Mouse (Mus musculus) erythroblast, embryonic 14.5 days (primary cell): Measurements from ENCODE around the gene Alk.

ENCODE experiments used
- GATA1 ChIP-seq: IDR thresholded peaks from 2 replicates; pipeline ENCODE4 v1.6.1; 2012; ENCODE audit warnings: low read length, inconsistent platforms, mixed read lengths
- TAL1 ChIP-seq: IDR thresholded peaks from 3 replicates; pipeline ENCODE4 v1.6.1; 2012; ENCODE audit warnings: low read length, inconsistent platforms, mixed read lengths

- TF ChIP-seq GATA1, result no peak
- TF ChIP-seq TAL1, result no peak
Observed at GRCm38 (mm10) chr17:71874077-71874476, 730.4 kb downstream of the Alk start.
